Mouse (Mus musculus): Measurements from ENCODE around the gene Actl9. TPM values are rescaled to one million over a fixed set of nuclear protein-coding genes. Genes with fewer than 3 reads are reported as not detected.

The Actl9 gene
- polyA plus RNA-seq, 1 experiment, result 0.61 TPM

- 88% methylated on average over 2 of the region's 2 CpGs for WGBS
- DNase-seq, result no peak
- H3K4me3 ChIP-seq (replicated peaks; ENCODE audit: insufficient read depth, low read depth, low read length), result no peak overlapping the region
- TF ChIP-seq POLR2A (IDR thresholded peaks at IDR 0.05; ENCODE audit: borderline replicate concordance, insufficient read depth, low read length) (no peak), CTCF (IDR thresholded peaks at IDR 0.05; ENCODE audit: borderline replicate concordance, insufficient read depth, low read depth, low read length) (no peak)
- peaks cover 2% of the 10 kb centered on the region; the same call in 1 of the 2 replicates for H3K4me1 ChIP-seq (ENCODE audit: control insufficient read depth, insufficient read depth, low read length)
- H3K27ac ChIP-seq (ENCODE audit: insufficient read depth, low read length), result no peak overlapping the region
- no peaks in the 10 kb centered on the region for H3K27me3 ChIP-seq (ENCODE audit: control insufficient read depth, insufficient read depth, low read length)
Observed at GRCm38 (mm10) chr17:33456631-33457030, 23.9 kb downstream of the Actl9 start.

GRCm38 (mm10) chr17:33471206-33471605 is 38.5 kb downstream of the Actl9 start:
- Histone ChIP-seq H3K4me3 (replicated peaks; ENCODE audit: insufficient read depth, low read depth, low read length) (no peak overlapping the region), H3K27ac (ENCODE audit: insufficient read depth, low read length) (no peak overlapping the region), H3K4me1 (ENCODE audit: control insufficient read depth, insufficient read depth, low read length) (no peaks in the 10 kb centered on the region), H3K27me3 (ENCODE audit: control insufficient read depth, insufficient read depth, low read length) (no peaks in the 10 kb centered on the region)
- TF ChIP-seq POLR2A (IDR thresholded peaks at IDR 0.05; ENCODE audit: borderline replicate concordance, insufficient read depth, low read length) (no peak), CTCF (IDR thresholded peaks at IDR 0.05; ENCODE audit: borderline replicate concordance, insufficient read depth, low read depth, low read length) (no peak)
- no peak for DNase-seq
- WGBS, result 75% methylated on average over 6 of the region's 6 CpGs

Other genes with a start within 250 kb of the Actl9 start
- gene Olfr239, start 241.6 kb upstream of the Actl9 start, polyA plus RNA-seq (2012; rRNA removed), result not detected in 2 replicates
- gene Olfr1564, start 211.2 kb upstream of the Actl9 start, polyA plus RNA-seq (2012; rRNA removed), result 3.1 and 3.3 TPM in 2 replicates
- 5.3 and 6.7 TPM in 2 replicates for gene Zfp955a, start 177.8 kb upstream of the Actl9 start, polyA plus RNA-seq (2012; rRNA removed)
- not detected in 2 replicates for gene Olfr63, start 168.2 kb upstream of the Actl9 start, polyA plus RNA-seq (2012; rRNA removed)
- 16.0 and 16.8 TPM in 2 replicates for gene Zfp955b, start 143.4 kb upstream of the Actl9 start, polyA plus RNA-seq (2012; rRNA removed)
- 8.2 and 10.6 TPM in 2 replicates for gene Zfp81, start 74.0 kb upstream of the Actl9 start, polyA plus RNA-seq (2012; rRNA removed)
- 12.7 and 13.1 TPM in 2 replicates for gene Zfp101, start 38.3 kb upstream of the Actl9 start, polyA plus RNA-seq (2012; rRNA removed)
- 205 and 251 TPM in 2 replicates for gene Adamts10, start 91.3 kb downstream of the Actl9 start, polyA plus RNA-seq (2012; rRNA removed)
- gene Myo1f, start 122.8 kb downstream of the Actl9 start, polyA plus RNA-seq (2012; rRNA removed), result 0.86 and 1.0 TPM in 2 replicates
- gene Zfp414, start 196.2 kb downstream of the Actl9 start, polyA plus RNA-seq (2012; rRNA removed), result 99.1 and 107 TPM in 2 replicates
- 2.8 and 3.4 TPM in 2 replicates for gene Pram1, start 205.2 kb downstream of the Actl9 start, polyA plus RNA-seq (2012; rRNA removed)